Mouse (Mus musculus): ENCODE measurements around the gene Klc1.
A peak's percentile ranks its signal among the peaks of the same experiment; 100 is the strongest.

GRCm38 (mm10) chr12:111794526-111795179 is 36.0 kb downstream of the Klc1 start:
- TF ChIP-seq CTCF (IDR thresholded peaks at IDR 0.05; ENCODE audit: insufficient read depth, low read depth, low read length) (no peak), POLR2A (IDR thresholded peaks at IDR 0.05; ENCODE audit: insufficient read depth, low read depth, low read length) (0 out of 2 replicates have a peak, but pooled peaks have one; percentile 5)
